Mouse (Mus musculus) E14TG2a.4 (cell line): ENCODE data around the gene Ryr2.

Source experiments
- CTCF ChIP-seq: conservative IDR thresholded peaks from 2 replicates; pipeline ENCODE4 v1.5.1; 2014; ENCODE audit warnings: low read length
- NANOG ChIP-seq: IDR thresholded peaks from 2 replicates; pipeline ENCODE4 v1.6.1; 2014; ENCODE audit warnings: borderline replicate concordance, low read length, mixed read lengths
- POU5F1 ChIP-seq: IDR thresholded peaks from 2 replicates; pipeline ENCODE4 v1.6.1; 2014; ENCODE audit warnings: low read length, borderline replicate concordance

DNA sequence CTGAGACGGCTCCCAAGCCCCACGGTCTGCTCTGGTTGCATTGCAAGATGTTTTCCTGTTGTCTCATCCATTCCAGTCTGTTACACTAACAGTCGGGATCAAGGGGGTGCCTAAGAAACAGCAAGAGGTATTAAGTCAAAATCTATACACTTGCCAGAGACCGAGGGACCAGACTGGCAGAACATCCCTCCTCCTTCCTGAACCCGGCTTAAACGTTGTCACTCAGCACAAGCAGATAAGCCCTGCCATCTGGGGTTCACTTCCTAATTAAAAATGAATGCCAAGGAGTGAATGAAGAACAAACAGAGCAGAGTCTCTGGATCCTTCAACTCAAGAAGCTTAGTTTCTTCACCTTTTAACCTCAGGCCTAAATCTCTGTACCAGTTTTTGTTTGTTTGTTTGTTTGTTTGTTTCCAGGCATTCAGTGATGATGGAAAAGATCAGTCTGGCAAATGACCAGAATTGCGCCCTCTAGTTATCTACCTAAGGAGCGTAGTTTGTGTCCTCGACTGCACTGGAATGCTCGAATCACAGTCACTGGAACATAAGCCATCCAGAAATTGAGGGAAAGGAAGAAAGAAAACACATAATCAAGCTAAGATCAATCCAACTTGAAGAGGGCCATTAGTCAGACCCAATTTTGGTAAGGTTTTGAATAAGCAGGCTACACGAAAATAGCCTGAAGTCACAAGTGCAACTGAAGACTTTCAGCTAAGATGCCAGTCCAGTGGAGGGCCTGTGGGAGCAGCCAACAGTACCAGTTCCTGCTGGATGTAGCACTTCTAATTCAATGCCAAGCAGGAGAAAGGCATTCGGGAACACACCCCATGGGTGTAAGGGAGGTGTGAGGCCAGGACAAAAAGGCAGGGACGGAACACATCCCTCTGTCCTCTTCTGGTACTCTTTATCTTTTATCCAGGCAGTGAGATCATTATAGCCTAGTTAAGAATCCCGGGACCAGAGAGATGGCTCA is 36.3 kb downstream of the Ryr2 start:
- TF ChIP-seq CTCF = no peak; the same call in 1 of the 2 replicates
- no peak for TF ChIP-seq POU5F1
- no peak for TF ChIP-seq NANOG
